Mouse (Mus musculus) liver, embryonic 16.5 days (tissue): Measurements from ENCODE around the gene Mgat1. TPM values are rescaled to one million over a fixed set of nuclear protein-coding genes. Genes with fewer than 3 reads are reported as not detected.

Experiments used
- ATAC-seq: fragments of 200-750 bp; cut with Nextera tagmentation; 2 replicates; pipeline ENCODE4 v1.8.0; 2017; ENCODE audit warnings: low read depth, mild to moderate bottlenecking, moderate number of reproducible peaks, moderate library complexity
- H3K27ac ChIP-seq: fragments of 300-500 bp; sonication (generic); 2 replicates; pipeline ENCODE4 v1.5.1; 2014; ENCODE audit warnings: mild to moderate bottlenecking, low read length
- H3K27me3 ChIP-seq: fragments of 300-500 bp; sonication (generic); 2 replicates; pipeline ENCODE4 v1.6.1; 2014; ENCODE audit warnings: low read depth, low read length, mixed read lengths; ENCODE audit not compliant: control insufficient read depth, insufficient read depth
- H3K36me3 ChIP-seq: fragments of 300-500 bp; sonication (generic); 2 replicates; pipeline ENCODE4 v1.6.1; 2014; ENCODE audit warnings: mild to moderate bottlenecking; ENCODE audit not compliant: control insufficient read depth, insufficient read depth
- H3K4me1 ChIP-seq: fragments of 300-500 bp; sonication (generic); 2 replicates; pipeline ENCODE4 v1.6.1; 2014; ENCODE audit warnings: low read depth, low read length, mixed read lengths; ENCODE audit not compliant: control insufficient read depth
- H3K4me2 ChIP-seq: fragments of 300-500 bp; sonication (generic); 2 replicates; pipeline ENCODE4 v1.6.1; 2014; ENCODE audit warnings: low read depth, low read length, mixed read lengths
- H3K4me3 ChIP-seq: fragments of 300-500 bp; sonication (generic); 2 replicates; pipeline ENCODE4 v1.5.1; 2014; ENCODE audit warnings: low read depth, mild to moderate bottlenecking, low read length
- H3K9ac ChIP-seq: fragments of 300-500 bp; sonication (generic); 2 replicates; pipeline ENCODE4 v1.6.1; 2014; ENCODE audit warnings: low read depth, low read length
- H3K9me3 ChIP-seq: fragments of 300-500 bp; sonication (generic); replicated peaks from 2 replicates; pipeline ENCODE4 v1.6.1; 2016; ENCODE audit warnings: low read length; ENCODE audit not compliant: control insufficient read depth
- WGBS: fragments of 180-500 bp; shearing (Covaris S2); extraction: QIAGEN DNeasy Blood & Tissue Kit; methylation state at CpG from one replicate; pipeline ENCODE4 v1.1.7; 2014; ENCODE audit not compliant: insufficient replicate concordance; 5-methylcytosine and 5-hydroxymethylcytosine counted together
- polyA plus RNA-seq: library from polyadenylated mRNA; unstranded; fragments of >200 nt; fragmentation: Nextera tagmentation; extraction: Ambion mirVana; gene quantifications from 2 replicates; pipeline ENCODE4 v1.2.1, GENCODE M21; 2015

Gene Mgat1
- polyA plus RNA-seq, 1 experiment from 2014 or later, result 41.5 TPM

GRCm38 (mm10) chr11:49203771-49204497, 40.1 kb upstream of the Mgat1 start:
- peaks cover 35% of the 10 kb centered on the region for H3K4me1 ChIP-seq
- no peaks in the 10 kb centered on the region for H3K36me3 ChIP-seq
- H3K27ac ChIP-seq, result peak overlapping the region; percentile 98
- peak overlapping the region; percentile 96 for H3K4me2 ChIP-seq
- H3K4me3 ChIP-seq, result peak overlapping the region; percentile 77
- under 1% methylated on average over 24 of the region's 24 CpGs for WGBS
- H3K9ac ChIP-seq, result peak overlapping the region; percentile 86
- ATAC-seq, result peak; percentile 56
- no peaks in the 10 kb centered on the region for H3K27me3 ChIP-seq
- H3K9me3 ChIP-seq, result no peaks in the 10 kb centered on the region

- H3K4me3 ChIP-seq, result 0 out of 2 replicates have a peak overlapping the region, but pooled peaks have one; percentile 18
- peaks cover 40% of the 10 kb centered on the region for H3K4me1 ChIP-seq
- no peaks in the 10 kb centered on the region for H3K36me3 ChIP-seq
- H3K9me3 ChIP-seq, result no peaks in the 10 kb centered on the region
- peak overlapping the region; percentile 96 for H3K4me2 ChIP-seq
- H3K9ac ChIP-seq, result no peak overlapping the region
- no peaks in the 10 kb centered on the region for H3K27me3 ChIP-seq
- peak overlapping the region; percentile 4; the same call in 1 of the 2 replicates for H3K27ac ChIP-seq
- WGBS, result 83% methylated on average over 6 of the region's 6 CpGs
- ATAC-seq, result no peak
Measured at GRCm38 (mm10) chr11:49205080-49205590, 38.9 kb upstream of the Mgat1 start.

GRCm38 (mm10) chr11:49207495-49207894, 36.5 kb upstream of the Mgat1 start:
- Histone ChIP-seq H3K9me3 (no peaks in the 10 kb centered on the region), H3K4me3 (no peak overlapping the region), H3K36me3 (no peaks in the 10 kb centered on the region), H3K27ac (peak overlapping the region; percentile 20; the same call in 1 of the 2 replicates), H3K4me2 (no peak overlapping the region), H3K27me3 (no peaks in the 10 kb centered on the region), H3K9ac (no peak overlapping the region), H3K4me1 (peaks cover 37% of the 10 kb centered on the region)
- ATAC-seq, result no peak
- WGBS, result 89% methylated on average over 1 of the region's 1 CpGs

- Histone ChIP-seq H3K9me3 (no peaks in the 10 kb centered on the region), H3K27me3 (no peaks in the 10 kb centered on the region), H3K36me3 (peaks cover 34% of the 10 kb centered on the region), H3K4me2 (no peak overlapping the region), H3K4me3 (no peak overlapping the region), H3K4me1 (peaks cover 17% of the 10 kb centered on the region), H3K27ac (no peak overlapping the region; the same call in 1 of the 2 replicates), H3K9ac (no peak overlapping the region)
- ATAC-seq, result peak; percentile 90
Measured at GRCm38 (mm10) chr11:49212577-49212976, 31.4 kb upstream of the Mgat1 start.

GRCm38 (mm10) chr11:49213505-49213904, 30.5 kb upstream of the Mgat1 start:
- H3K4me3 ChIP-seq, result no peak overlapping the region
- no peaks in the 10 kb centered on the region for H3K27me3 ChIP-seq
- H3K27ac ChIP-seq, result no peak overlapping the region
- H3K4me1 ChIP-seq, result peaks cover 13% of the 10 kb centered on the region
- ATAC-seq, result no peak
- no peak overlapping the region for H3K9ac ChIP-seq
- WGBS, result 71% methylated on average over 1 of the region's 1 CpGs
- H3K9me3 ChIP-seq, result no peaks in the 10 kb centered on the region
- H3K36me3 ChIP-seq, result peaks cover 34% of the 10 kb centered on the region
- no peak overlapping the region for H3K4me2 ChIP-seq

- Histone ChIP-seq H3K4me3 (no peak overlapping the region), H3K27ac (no peak overlapping the region), H3K4me1 (no peaks in the 10 kb centered on the region), H3K9ac (no peak overlapping the region), H3K9me3 (no peaks in the 10 kb centered on the region), H3K36me3 (peaks cover 30% of the 10 kb centered on the region), H3K4me2 (no peak overlapping the region), H3K27me3 (no peaks in the 10 kb centered on the region)
- WGBS, result 79% methylated on average over 2 of the region's 2 CpGs
- ATAC-seq, result peak; percentile 73
Measured at GRCm38 (mm10) chr11:49219271-49219670, 24.7 kb upstream of the Mgat1 start.

- Histone ChIP-seq H3K4me3 (no peak overlapping the region), H3K4me1 (no peaks in the 10 kb centered on the region), H3K36me3 (no peaks in the 10 kb centered on the region), H3K9ac (no peak overlapping the region), H3K4me2 (no peak overlapping the region), H3K27me3 (no peaks in the 10 kb centered on the region), H3K9me3 (no peaks in the 10 kb centered on the region), H3K27ac (no peak overlapping the region)
- 26% methylated on average over 1 of the region's 1 CpGs for WGBS
- ATAC-seq, result no peak
Measured at GRCm38 (mm10) chr11:49224455-49224854, 19.5 kb upstream of the Mgat1 start.

GRCm38 (mm10) chr11:49232781-49233180, 11.2 kb upstream of the Mgat1 start:
- Histone ChIP-seq H3K27me3 (no peaks in the 10 kb centered on the region), H3K9me3 (no peaks in the 10 kb centered on the region), H3K4me2 (no peak overlapping the region), H3K36me3 (no peaks in the 10 kb centered on the region), H3K27ac (no peak overlapping the region), H3K4me3 (no peak overlapping the region), H3K4me1 (no peaks in the 10 kb centered on the region; the same call in none of the 2 replicates), H3K9ac (no peak overlapping the region)
- WGBS, result 72% methylated on average over 3 of the region's 3 CpGs
- no peak for ATAC-seq

- no peaks in the 10 kb centered on the region for H3K27me3 ChIP-seq
Measured at GRCm38 (mm10) chr11:49235459-49236207, 8.4 kb upstream of the Mgat1 start.

More at GRCm38 (mm10) chr11:49235459-49236207, 8.4 kb upstream of the Mgat1 start:
- ATAC-seq, result no peak
- Histone ChIP-seq H3K36me3 (no peaks in the 10 kb centered on the region), H3K9me3 (no peaks in the 10 kb centered on the region), H3K4me3 (no peak overlapping the region), H3K4me2 (no peak overlapping the region), H3K4me1 (peaks cover 2% of the 10 kb centered on the region), H3K9ac (no peak overlapping the region), H3K27ac (no peak overlapping the region)
- 49% methylated on average over 3 of the region's 3 CpGs for WGBS
